Mouse (Mus musculus): Measurements from ENCODE around the gene Pcsk1n.

Pcsk1n gene

GRCm38 (mm10) chrX:7947108-7947899 lies 27.7 kb downstream of the Pcsk1n start, which contains the start of gene Hdac6:
TSS of gene Hdac6 (minus strand) at chrX:7947889.
- peak; percentile 45 for DNase-seq

GRCm38 (mm10) chrX:7947900-7948492 lies 28.4 kb downstream of the Pcsk1n start:
- peak; percentile 95 for DNase-seq

GRCm38 (mm10) chrX:7950091-7950490 lies 30.5 kb downstream of the Pcsk1n start:
- no peak for DNase-seq

- no peak for DNase-seq
These were observed 39.2 kb downstream of the Pcsk1n start for GRCm38 (mm10) chrX:7958868-7959267.

GRCm38 (mm10) chrX:7963829-7964626 lies 44.4 kb downstream of the Pcsk1n start:
- DNase-seq = no peak

GRCm38 (mm10) chrX:7966161-7966560 lies 46.5 kb downstream of the Pcsk1n start:
- DNase-seq = no peak

- DNase-seq = no peak
These were observed 48.1 kb downstream of the Pcsk1n start for GRCm38 (mm10) chrX:7967596-7968201.

- DNase-seq = no peak
These were observed 48.6 kb downstream of the Pcsk1n start for GRCm38 (mm10) chrX:7968226-7968625.

- no peak for DNase-seq
These were observed 49.3 kb downstream of the Pcsk1n start for GRCm38 (mm10) chrX:7968899-7969298.

- DNase-seq = no peak
These were observed 51.7 kb downstream of the Pcsk1n start for GRCm38 (mm10) chrX:7971292-7971691.

Measured in cerebellum, adult 9-10 months (tissue).